Mouse (Mus musculus): Measurements from ENCODE around the gene Ppp1r16b. TPM values are rescaled to one million over a fixed set of nuclear protein-coding genes. Genes with fewer than 3 reads are reported as not detected.

The Ppp1r16b gene
- total RNA-seq, 2 experiments from 2014 or later, result 17.0 to 20.2 TPM

DNA sequence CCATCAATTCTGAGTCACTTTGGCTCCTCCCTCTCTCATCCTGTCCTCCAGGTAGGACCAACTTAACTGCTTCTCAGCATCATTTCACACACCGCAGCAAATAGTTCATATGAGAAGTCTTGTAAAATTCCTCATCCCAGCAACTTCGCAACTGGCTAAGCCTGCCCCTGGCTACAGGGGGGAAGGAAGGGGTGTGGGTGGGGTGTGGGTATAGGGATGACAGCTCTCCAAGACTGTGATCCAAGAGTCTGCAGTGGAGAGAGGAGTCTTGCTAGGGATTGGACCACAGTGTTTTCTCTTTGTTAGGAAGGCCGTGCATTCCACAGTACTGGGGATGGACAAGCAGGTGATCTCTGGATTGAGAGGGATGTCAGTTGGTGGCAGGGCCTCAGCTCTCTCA, 19.7 kb downstream of the Ppp1r16b start:
- no peak for DNase-seq
- intact Hi-C loops (cut with DNase I), result no loop called here

DNA sequence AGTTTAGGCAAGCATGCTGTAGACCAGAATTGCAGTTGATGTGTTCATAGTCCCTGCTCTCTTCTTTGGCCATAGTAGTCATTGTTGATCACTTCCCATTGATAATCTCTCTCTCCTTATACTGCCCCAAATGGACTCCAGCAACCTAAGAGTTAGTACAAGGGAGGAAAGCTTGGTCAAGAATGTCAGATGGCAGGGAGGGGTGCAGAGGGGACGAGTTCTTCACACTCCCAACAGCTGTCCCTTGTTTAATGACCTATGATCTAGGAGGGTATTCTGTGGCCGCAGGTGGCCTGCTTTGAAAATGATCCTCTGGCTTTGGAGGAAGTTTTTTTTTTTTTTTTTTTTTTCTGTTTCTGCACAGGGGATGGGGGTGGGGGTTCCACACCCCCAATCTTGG, 21.2 kb downstream of the Ppp1r16b start:
- intact Hi-C loops (cut with DNase I), result loop anchor here (2.0 kb wide), 1 partner anchor 14 kb away; no protein-coding TSS in a partner anchor

DNA sequence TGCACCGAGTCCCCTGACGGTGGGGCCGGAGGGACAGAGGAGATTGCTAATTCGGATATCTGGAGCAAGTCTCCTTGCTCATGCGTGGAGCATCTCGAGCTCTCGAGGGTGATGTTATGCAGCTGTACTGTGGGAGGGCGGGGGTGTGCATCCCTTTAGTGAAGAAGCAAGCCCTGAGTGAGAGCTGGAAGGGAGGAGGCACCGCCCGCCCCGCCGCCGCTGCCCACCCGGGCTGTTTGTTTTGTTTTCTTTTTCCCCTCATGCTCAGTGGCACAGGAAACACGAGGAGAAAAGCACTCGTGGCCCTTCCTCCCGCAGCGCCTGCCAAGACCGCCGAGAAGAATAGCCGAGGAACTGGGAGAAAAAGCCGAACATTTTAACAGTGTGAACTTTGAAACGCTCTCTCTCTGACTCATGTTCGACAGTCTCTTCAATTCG, 22.6 kb downstream of the Ppp1r16b start:
- intact Hi-C loops (cut with DNase I), result loop anchor here (2.0 kb wide), 1 partner anchor 15 kb away; no protein-coding TSS in a partner anchor
- DNase-seq, result peak; percentile 62 to 63

More for the DNA sequence above, 21.2 kb downstream of the Ppp1r16b start:
- no peak for DNase-seq

DNA sequence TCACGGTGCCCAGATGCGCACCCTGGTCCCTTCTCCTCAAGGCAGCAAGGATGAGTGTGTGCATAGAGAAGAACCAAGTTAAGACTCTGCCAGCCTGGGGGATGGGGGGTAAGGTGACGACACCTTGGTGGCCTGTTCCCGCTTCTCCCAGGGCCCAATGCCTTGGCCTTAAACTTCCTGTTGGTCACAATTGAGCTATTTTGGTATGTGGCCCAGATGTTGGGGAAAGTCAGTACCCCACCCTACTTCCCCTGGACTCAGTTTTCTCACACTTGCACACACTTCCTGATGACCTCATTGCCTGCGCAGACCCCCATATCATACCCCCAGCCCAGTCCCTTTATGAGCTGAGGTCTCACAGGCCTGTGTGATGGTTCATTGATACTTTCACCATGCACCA, 23.9 kb downstream of the Ppp1r16b start:
- intact Hi-C loops (cut with DNase I), result no loop called here
- DNase-seq, result no peak

DNA sequence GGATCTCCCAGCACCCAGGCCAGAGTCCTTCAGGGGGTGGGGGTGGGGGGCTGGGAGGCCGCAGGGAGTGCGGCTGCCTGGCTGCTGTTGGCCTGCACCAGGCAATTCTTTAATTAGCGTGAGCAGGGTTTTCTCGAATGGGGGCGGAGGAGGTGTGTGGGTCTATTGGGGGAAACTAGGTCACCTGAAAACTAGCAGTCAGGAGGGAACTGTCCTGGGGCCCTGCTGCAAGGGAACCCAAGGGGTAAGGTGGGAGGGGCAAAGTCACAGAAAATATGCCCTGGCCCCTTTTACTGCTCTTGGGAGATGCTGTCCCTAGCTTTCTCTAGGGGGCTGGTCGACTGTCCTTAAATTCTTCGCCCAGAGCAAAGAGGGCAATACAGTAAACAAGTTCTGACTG, 24.4 kb downstream of the Ppp1r16b start:
- no peak for DNase-seq
- intact Hi-C loops (cut with DNase I), result no loop called here

DNA sequence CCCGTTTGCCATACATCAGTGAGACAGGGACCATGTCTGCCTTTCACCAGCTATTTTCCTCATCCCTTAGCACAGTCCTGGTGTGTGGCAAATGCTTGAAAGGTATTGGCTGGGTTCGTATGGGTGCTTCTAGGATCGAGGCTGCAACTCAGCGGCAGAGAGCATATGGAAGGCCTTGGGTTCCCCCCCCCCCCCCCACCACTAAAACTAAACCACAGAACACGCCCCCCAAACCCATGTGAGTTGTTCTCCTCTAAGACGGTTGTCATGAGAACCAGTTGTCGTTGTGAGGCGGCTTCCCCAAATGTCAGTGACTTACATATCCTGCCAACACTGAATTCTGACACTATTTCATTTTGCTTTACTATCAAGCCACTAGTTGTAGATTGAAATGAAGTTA, 24.9 kb downstream of the Ppp1r16b start:
- DNase-seq, result no peak
- intact Hi-C loops (cut with DNase I), result no loop called here

DNA sequence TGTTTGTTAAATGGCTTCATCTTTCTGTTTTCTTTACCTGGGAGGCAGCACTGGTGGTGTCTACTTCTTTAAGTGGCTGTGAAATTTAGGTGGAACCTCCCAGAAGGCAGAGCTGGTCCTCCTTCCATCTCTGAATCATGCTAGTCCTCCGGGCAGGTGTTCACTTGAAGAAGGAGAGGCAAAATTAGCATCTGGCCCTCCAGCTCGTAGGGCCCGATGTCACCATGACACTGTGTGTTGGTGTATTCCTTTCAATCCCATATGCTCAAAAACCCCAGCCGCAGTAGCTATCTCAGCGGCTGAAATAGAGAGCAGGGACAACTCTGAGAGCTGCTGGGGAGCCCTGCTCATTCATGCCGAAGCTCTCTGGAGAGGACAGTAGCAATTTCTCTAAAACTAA, 27.0 kb downstream of the Ppp1r16b start:
- no peak for DNase-seq
- intact Hi-C loops (cut with DNase I), result no loop called here

DNA sequence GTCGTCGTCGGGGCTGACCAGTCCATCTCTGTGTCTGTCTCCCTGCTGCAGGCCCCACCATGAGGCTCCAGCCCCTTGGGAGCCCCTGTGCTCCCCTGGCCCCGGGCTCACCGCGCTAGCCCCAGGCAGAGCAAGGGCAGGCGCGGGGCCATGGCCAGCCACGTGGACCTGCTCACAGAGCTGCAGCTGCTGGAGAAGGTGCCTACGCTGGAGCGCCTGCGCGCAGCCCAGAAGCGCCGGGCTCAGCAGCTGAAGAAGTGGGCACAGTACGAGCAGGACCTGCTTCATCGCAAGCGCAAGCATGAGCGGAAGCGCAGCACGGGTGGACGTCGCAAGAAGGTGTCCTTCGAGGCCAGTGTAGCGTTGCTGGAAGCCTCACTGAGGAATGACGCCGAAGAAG, 30.6 kb downstream of the Ppp1r16b start:
- DNase-seq, result no peak
- intact Hi-C loops (cut with DNase I), result no loop called here

DNA sequence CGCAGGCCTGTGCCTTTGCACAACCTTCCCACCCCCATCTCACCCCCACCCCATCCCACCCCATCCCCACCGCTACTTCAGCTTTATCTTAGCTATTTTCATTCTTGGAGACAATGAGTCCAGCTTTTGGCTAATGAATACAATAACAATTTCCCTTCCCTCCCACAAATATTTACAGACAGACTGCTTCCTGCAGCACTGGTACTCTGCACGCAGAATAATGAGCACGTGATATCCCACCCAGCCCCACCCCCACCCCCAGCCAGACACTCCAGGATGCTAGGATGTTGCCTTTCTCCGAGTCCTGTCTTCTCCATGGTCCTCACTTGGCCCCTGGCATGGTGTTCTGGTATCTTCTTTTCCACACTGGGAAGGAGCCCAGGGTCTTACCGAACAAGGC, 31.3 kb downstream of the Ppp1r16b start:
- DNase-seq, result no peak
- intact Hi-C loops (cut with DNase I), result no loop called here

DNA sequence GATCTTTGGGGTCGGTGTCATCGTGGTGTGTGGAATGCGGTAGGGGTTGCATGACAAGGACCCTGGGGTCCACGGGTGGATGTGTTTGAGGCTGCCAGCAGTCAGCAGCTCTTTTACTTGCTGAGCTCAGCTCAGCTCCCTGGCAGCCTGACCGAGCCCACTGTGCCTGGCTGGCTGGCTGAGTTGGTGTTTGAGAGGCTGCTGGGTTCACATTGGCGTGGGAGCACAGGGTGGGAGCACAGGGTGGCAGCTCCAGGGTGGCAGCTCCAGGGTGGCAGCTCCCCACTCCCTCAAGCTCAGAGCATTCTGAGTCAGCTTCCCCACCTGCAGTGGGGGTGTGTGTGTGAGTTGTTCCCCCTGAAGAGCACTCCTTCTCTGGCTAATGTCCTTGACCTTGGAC, 34.7 kb downstream of the Ppp1r16b start:
- DNase-seq, result no peak
- intact Hi-C loops (cut with DNase I), result loop anchor here (5.0 kb wide), 1 partner anchor 33 kb away; the partner anchor contains the start of gene Ppp1r16b

DNA sequence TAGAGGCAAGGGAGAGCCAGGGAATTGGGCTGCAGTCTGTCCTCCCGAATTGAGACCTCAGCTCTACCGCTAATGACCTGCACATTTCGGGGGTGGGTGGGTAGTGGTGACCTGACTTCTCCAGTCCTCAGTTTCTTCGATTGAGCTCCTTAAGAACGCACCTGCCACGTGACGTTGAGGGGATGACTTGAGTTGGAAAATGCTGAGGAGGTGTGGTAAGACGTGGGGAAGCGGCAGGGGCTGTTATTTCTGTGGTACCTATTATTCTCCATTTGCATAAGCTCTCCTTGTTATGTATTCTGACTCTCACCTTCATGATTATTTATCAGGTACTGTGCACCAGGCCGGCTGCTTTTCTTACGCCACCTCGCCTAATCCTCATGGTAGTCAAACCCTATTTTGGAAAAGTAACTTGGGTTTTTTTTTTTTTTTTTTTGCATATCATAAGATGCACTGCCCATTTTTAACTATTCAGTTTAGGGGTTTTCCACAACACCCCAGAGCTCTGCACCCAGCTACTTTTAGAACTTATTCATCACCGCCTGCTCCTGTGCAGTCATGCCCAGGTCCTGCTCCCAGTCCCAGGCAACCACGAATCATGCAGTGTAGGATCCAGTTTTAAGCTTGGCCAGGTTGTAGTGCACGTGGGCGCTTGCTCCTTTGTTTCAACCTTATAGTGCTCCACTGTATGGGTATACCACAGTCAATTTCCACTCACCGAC, 35.5 kb downstream of the Ppp1r16b start:
- intact Hi-C loops (cut with DNase I), result loop anchor here (5.0 kb wide), 1 partner anchor 33 kb away; the partner anchor contains the start of gene Ppp1r16b
- DNase-seq, result no peak

DNA sequence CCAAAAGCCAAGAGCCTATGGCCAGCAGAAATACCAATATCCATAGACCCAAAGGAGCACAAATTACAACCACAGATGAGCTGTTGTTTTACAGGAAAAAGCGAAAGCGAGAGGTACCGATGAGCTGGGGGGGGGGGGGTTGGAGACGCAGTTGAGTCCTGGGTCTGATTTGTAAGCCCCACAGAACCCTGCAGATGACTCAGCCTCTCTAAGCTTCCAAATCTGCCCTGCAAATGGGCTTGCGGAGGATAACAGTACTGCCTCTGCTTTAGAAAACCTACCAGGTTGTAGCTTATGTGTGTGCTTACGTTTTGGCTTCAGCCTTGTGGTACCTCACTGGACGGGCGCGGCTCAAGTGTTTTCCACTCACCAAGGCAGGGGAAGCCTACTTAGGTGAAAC, 36.3 kb downstream of the Ppp1r16b start:
- intact Hi-C loops (cut with DNase I), result loop anchor here (5.0 kb wide), 1 partner anchor 34 kb away; the partner anchor contains the start of gene Ppp1r16b
- DNase-seq, result no peak

DNA sequence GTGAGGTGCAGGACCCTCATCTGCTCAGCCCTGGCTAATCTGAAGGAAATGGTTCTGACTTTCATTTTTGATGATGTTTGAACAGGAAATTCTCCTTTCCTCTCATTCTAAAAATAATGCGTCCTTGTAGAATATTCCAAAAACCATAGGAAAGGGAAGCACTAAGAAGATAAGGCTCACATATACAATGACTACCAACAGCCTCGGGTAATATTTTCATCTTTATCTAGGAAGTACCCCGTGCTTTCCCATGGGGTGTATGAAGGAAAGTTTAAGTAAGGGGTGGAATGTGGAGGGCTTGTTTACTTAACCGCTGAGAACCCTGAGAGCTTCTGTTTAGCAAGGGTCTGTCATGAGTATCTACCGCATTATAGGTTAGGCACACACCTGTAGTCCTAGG, 37.0 kb downstream of the Ppp1r16b start:
- DNase-seq, result no peak
- intact Hi-C loops (cut with DNase I), result loop anchor here (5.0 kb wide), 1 partner anchor 35 kb away; the partner anchor contains the start of gene Ppp1r16b

DNA sequence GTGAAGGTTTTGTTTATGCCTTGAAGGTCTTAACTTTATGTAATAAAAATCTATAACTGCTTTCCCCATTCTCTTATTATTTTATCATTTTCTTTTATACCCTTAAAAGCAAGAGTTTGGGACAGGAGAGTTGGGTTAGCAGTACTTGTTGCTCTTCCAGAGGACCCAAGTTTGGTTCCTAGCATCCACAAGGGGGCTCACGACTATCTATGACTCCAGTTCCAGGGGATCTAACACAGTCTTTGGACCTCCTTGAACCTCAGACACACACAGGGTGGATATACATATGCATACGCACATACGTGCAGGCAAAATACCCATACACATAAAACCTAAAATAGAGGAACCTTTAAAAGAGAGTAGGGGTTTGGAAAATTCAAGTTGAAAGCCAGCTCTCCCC, 39.5 kb downstream of the Ppp1r16b start:
- intact Hi-C loops (cut with DNase I), result loop anchor here (5.0 kb wide), 1 partner anchor 37 kb away; the partner anchor contains the start of gene Ppp1r16b
- no peak for DNase-seq

DNA sequence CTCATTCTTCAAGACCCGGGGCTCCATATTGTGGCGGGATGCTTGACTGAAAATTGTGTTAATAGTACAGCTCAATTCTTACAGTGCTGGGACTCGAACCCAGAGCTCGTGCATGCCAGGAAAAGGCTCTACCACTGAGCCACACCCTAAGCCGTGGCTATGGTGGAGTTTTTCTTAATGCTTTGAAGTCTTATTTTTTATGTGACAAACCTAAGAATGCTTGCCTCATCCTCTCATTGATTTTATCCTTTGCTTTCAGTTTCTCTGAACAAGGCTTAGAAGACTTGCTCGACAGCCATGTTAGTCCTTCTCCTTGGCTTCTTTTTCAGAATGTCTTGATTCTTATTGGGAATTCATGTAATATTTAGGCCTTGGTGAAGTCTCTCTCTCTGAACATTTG, 40.3 kb downstream of the Ppp1r16b start:
- DNase-seq, result no peak
- intact Hi-C loops (cut with DNase I), result no loop called here

DNA sequence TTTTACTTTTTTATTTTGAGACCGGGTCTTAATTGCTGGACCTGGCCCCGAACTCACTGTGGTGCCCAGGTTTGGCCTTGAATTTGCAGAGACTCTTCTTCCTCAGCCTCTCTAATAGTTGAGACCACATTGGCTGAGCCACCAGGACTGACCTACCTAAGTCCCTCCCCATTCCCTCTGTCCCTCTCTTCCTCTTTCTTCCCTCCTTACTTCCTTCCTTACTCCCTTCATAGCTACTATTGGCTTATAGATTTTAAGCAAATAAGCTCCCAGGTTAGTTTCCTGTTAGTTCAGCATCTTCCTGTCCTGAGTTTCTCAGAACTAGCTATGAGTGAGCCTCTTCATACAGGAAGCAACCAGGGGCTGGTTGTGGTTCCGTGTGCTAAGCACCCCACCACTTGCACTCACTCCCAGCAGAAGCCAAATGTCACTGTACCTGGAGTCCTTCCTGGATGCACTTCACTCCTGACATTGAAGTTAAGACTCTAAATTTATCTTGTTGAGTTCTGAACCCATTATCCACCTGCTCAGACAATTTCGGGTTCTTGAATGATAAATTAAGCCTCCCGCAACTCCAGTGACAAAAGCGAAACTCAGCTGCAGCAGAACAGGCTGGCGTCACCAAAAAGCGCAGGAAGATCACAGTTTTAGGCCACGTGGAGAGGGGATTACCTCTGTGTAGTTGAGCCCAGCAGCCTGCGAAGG, 41.7 kb downstream of the Ppp1r16b start:
- intact Hi-C loops (cut with DNase I), result no loop called here
- no peak for DNase-seq

DNA sequence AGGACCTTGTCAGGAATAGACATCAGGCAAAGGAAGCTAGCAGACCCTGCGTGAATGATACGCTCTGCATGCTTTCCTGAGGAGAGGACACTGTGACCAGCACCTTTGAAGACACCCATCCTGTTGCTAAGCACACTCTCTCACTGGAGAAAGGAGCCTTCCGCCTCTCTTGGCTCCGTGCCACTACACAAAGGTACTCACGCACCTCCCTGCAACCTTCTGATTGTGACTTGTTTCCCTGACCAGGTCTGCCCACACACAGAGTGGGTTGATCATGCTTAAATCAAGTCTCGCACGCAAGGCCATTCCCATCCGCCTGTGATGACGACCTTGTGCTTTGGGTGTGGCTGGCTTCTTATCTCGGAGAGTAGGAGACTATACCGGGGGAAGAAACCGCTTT, 42.9 kb downstream of the Ppp1r16b start:
- intact Hi-C loops (cut with DNase I), result no loop called here
- DNase-seq, result no peak

DNA sequence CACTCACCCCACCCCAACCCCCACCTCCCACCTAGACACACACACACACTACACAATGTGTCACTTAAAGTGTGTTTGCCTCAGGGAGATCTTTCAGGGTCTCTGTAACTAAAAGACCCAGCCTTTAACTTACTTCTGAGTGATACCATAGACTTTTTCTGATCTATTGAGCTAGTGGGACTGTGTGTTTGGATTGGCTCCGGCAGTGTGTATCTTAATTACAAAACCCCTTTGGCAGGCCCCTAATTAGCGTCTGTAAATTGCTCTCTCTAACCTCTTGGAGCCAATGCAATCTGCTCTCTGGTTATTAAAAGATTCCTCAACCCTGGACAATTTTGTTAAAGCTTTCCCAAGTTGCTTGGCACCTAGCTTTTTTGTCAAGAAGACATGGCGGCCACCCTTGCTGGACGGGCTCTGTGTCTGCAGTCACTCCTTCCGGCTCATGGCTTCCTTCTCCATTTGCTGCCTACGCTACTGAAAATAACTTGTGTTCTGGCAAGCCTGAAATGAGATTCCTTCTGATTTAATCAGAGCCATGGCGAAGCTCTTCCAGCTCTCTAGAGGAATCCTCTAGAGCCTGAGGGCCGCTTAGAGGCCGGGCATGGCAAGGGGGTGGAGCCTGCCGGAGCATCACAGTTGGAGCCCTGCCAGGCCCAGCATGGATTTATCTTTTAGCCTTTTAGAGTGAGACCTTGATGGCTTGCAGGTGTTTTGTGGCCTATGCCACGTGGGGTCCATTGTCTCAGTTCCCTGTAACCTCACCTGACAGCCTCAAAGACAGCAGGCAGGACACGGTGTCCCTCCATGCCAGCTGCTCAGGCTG, 46.9 kb downstream of the Ppp1r16b start:
- intact Hi-C loops (cut with DNase I), result no loop called here

DNA sequence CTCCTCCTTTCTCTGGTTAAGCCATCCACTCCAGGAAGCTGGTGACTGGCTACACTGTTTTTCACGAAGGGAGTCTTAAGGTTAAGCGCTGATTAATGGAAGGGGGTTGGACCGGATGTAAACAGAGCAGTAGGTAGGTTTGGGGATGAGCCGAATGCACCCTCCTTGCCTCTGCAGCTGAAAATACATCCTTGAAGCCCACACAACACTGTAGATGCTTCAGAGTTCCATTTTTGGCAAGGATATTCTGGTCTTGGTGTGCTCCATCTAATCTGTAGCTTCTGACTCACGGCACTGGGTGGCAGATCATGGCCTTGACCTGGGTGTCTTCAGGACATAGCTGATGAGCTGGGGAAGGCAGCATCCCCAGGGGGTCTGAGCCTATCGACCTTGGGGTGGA, 49.6 kb downstream of the Ppp1r16b start:
- intact Hi-C loops (cut with DNase I), result no loop called here
- no peak for DNase-seq

More for the DNA sequence above, 46.9 kb downstream of the Ppp1r16b start:
- DNase-seq, result no peak

DNA sequence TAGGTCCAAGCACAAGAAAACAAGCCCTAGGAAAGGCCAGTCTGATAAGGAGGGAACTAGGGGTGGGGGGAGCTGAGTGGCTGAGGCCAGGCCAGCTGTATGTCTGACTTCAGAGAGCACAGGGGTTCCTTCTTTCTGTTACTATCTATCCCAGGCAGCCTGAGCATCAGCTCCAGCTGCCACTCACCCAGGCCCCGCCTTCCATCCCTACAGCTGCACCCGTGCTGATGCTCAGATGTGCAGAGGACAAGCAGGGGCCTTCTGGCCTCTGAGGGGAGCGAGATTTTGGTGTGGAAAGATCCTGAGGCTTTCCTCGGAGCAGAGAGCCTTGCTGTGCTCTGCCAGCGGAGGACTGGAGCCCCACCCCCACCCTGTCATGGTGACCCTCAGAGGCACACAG, 50.9 kb downstream of the Ppp1r16b start:
- intact Hi-C loops (cut with DNase I), result no loop called here
- DNase-seq, result no peak

Measured in heart, postnatal 14 days (tissue).